Mouse (Mus musculus) bone marrow, adult 2 months (tissue): Measurements from ENCODE around the gene Cnfn. TPM values are rescaled to one million over a fixed set of nuclear protein-coding genes. Genes with fewer than 3 reads are reported as not detected.

ENCODE experiments used
- H3K27ac ChIP-seq: fragments of 200-500 bp; 2 replicates; pipeline ENCODE4 v1.5.1; 2012; ENCODE audit warnings: low read depth, mild to moderate bottlenecking, control low read depth, inconsistent platforms, low read length; ENCODE audit not compliant: control insufficient read depth, poor library complexity, insufficient read depth
- H3K4me1 ChIP-seq: fragments of 200-500 bp; 2 replicates; pipeline ENCODE4 v1.6.1; 2011; ENCODE audit warnings: low read length; ENCODE audit not compliant: control insufficient read depth, insufficient read depth
- H3K4me3 ChIP-seq: fragments of 200-500 bp; replicated peaks from 2 replicates; pipeline ENCODE3; 2011; ENCODE audit warnings: mild to moderate bottlenecking, low read depth, low read length, control low read depth; ENCODE audit not compliant: control insufficient read depth
- CTCF ChIP-seq: fragments of 200-500 bp; IDR thresholded peaks from 2 replicates; pipeline ENCODE4 v1.5.1; 2011; ENCODE audit warnings: low read length, control low read depth; ENCODE audit not compliant: control insufficient read depth, insufficient read depth
- POLR2A ChIP-seq: fragments of 200-500 bp; IDR thresholded peaks from 2 replicates; pipeline ENCODE4 v1.6.1; 2011; ENCODE audit warnings: low read depth, mild to moderate bottlenecking, control low read depth, low read length, borderline replicate concordance; ENCODE audit not compliant: control insufficient read depth
- WGBS: fragments of 180-500 bp; shearing (Covaris S2); methylation state at CpG from one replicate; pipeline ENCODE4 v1.1.7; 2018; 5-methylcytosine and 5-hydroxymethylcytosine counted together
- polyA plus RNA-seq: library from polyadenylated mRNA; stranded (reverse); fragments of >200 nt; gene quantifications from 2 replicates; pipeline ENCODE4 v1.2.4, GENCODE M21; 2011; ENCODE audit warnings: low replicate concordance; ENCODE audit not compliant: missing spikeins, insufficient read depth, insufficient read length

The Cnfn gene
- polyA plus RNA-seq, 1 experiment, result not detected

GRCm38 (mm10) chr7:25365937-25366625 lies 3.4 kb downstream of the Cnfn start:
- WGBS, result 61% methylated on average over 13 of the region's 13 CpGs
- TF ChIP-seq CTCF (no peak), POLR2A (no peak)
- Histone ChIP-seq H3K4me3 (no peak overlapping the region), H3K27ac (no peak overlapping the region), H3K4me1 (no peaks in the 10 kb centered on the region)

- Histone ChIP-seq H3K4me1 (no peaks in the 10 kb centered on the region), H3K27ac (no peak overlapping the region), H3K4me3 (no peak overlapping the region)
- WGBS, result 89% methylated on average over 17 of the region's 17 CpGs
- TF ChIP-seq POLR2A, result no peak
- no peak for TF ChIP-seq CTCF
These were observed 5.9 kb downstream of the Cnfn start for GRCm38 (mm10) chr7:25363632-25364031.

GRCm38 (mm10) chr7:25363151-25363550 lies 6.4 kb downstream of the Cnfn start:
- Histone ChIP-seq H3K4me3 (no peak overlapping the region), H3K27ac (no peak overlapping the region), H3K4me1 (no peaks in the 10 kb centered on the region)
- 85% methylated on average over 19 of the region's 19 CpGs for WGBS
- TF ChIP-seq CTCF (no peak; the same call in 1 of the 2 replicates), POLR2A (no peak)

GRCm38 (mm10) chr7:25358721-25359206 lies 10.8 kb downstream of the Cnfn start:
- Histone ChIP-seq H3K4me3 (no peak overlapping the region), H3K4me1 (no peaks in the 10 kb centered on the region), H3K27ac (no peak overlapping the region)
- TF ChIP-seq POLR2A (no peak), CTCF (no peak)
- 84% methylated on average over 19 of the region's 19 CpGs for WGBS

- no peak overlapping the region for H3K4me3 ChIP-seq
- no peaks in the 10 kb centered on the region; the same call in 1 of the 2 replicates for H3K4me1 ChIP-seq
- H3K27ac ChIP-seq, result no peak overlapping the region
- WGBS, result 85% methylated on average over 8 of the region's 8 CpGs
- no peak for TF ChIP-seq CTCF
- no peak for TF ChIP-seq POLR2A
These were observed 20.7 kb downstream of the Cnfn start for GRCm38 (mm10) chr7:25348861-25349260.

- WGBS, result 78% methylated on average over 20 of the region's 20 CpGs
- TF ChIP-seq CTCF (no peak), POLR2A (no peak)
- Histone ChIP-seq H3K27ac (no peak overlapping the region), H3K4me1 (no peaks in the 10 kb centered on the region; the same call in 1 of the 2 replicates), H3K4me3 (no peak overlapping the region)
These were observed 28.3 kb downstream of the Cnfn start for GRCm38 (mm10) chr7:25341000-25341784.

GRCm38 (mm10) chr7:25339329-25339728 lies 30.2 kb downstream of the Cnfn start:
- H3K27ac ChIP-seq, result no peak overlapping the region
- H3K4me3 ChIP-seq, result no peak overlapping the region
- TF ChIP-seq POLR2A, result no peak
- TF ChIP-seq CTCF, result no peak
- 84% methylated on average over 9 of the region's 9 CpGs for WGBS
- H3K4me1 ChIP-seq, result no peaks in the 10 kb centered on the region

GRCm38 (mm10) chr7:25334472-25334871 lies 35.1 kb downstream of the Cnfn start:
- Histone ChIP-seq H3K4me3 (no peak overlapping the region), H3K4me1 (no peaks in the 10 kb centered on the region), H3K27ac (no peak overlapping the region)
- TF ChIP-seq CTCF (no peak), POLR2A (no peak)
- WGBS, result 78% methylated on average over 12 of the region's 12 CpGs
